Mouse (Mus musculus) right cerebral cortex, postnatal 10 days (tissue): ENCODE measurements around the gene Ky.

ENCODE experiments used
- DNase-seq, 2 experiments: peaks; one replicate each; pipeline ENCODE4 v3.0.0; 2021; ENCODE audit warnings: low spot score in 2 of 2

The Ky gene

GRCm38 (mm10) chr9:102547028-102547354 lies 41.4 kb downstream of the Ky start:
- peak in 1 of 2 experiments; percentile 29 for DNase-seq

GRCm38 (mm10) chr9:102549211-102549610 lies 43.7 kb downstream of the Ky start:
- DNase-seq = no peak

GRCm38 (mm10) chr9:102551771-102552170 lies 46.2 kb downstream of the Ky start:
- DNase-seq = no peak

- DNase-seq = no peak
These were observed 48.2 kb downstream of the Ky start for GRCm38 (mm10) chr9:102553781-102554180.

GRCm38 (mm10) chr9:102558463-102558862 lies 52.9 kb downstream of the Ky start:
- DNase-seq = no peak

GRCm38 (mm10) chr9:102572888-102573287 lies 67.3 kb downstream of the Ky start:
- DNase-seq = no peak

GRCm38 (mm10) chr9:102577480-102577879 lies 71.9 kb downstream of the Ky start:
- DNase-seq = no peak

GRCm38 (mm10) chr9:102581921-102582469 lies 76.4 kb downstream of the Ky start:
- no peak for DNase-seq

GRCm38 (mm10) chr9:102587347-102587746 lies 81.8 kb downstream of the Ky start:
- DNase-seq = no peak

- DNase-seq = peak in 1 of 2 experiments; percentile 36
These were observed 89.3 kb downstream of the Ky start for GRCm38 (mm10) chr9:102594667-102595393.
